Mouse (Mus musculus): Measurements from ENCODE around the gene Gatad2a.

GRCm38 (mm10) chr8:69867696-69868326 is 128.4 kb downstream of the Gatad2a start:
- TF ChIP-seq CTCF (IDR thresholded peaks at IDR 0.05; ENCODE audit: borderline replicate concordance, control insufficient read depth, extremely low read depth, insufficient read depth, low read length, poor library complexity) (no peak), POLR2A (IDR thresholded peaks at IDR 0.05; ENCODE audit: control insufficient read depth, extremely low read depth, insufficient read depth, low read length, poor library complexity) (no peak)

Measured in thymus, adult 2 months (tissue).